Mouse (Mus musculus): Measurements from ENCODE around the gene Siah3. TPM values are rescaled to one million over a fixed set of nuclear protein-coding genes. Genes with fewer than 3 reads are reported as not detected.

Siah3 gene
- polyA plus RNA-seq (2014; fragmentation: Nextera tagmentation; extraction: Ambion mirVana), result 2.2 and 2.4 TPM in 2 replicates

DNA sequence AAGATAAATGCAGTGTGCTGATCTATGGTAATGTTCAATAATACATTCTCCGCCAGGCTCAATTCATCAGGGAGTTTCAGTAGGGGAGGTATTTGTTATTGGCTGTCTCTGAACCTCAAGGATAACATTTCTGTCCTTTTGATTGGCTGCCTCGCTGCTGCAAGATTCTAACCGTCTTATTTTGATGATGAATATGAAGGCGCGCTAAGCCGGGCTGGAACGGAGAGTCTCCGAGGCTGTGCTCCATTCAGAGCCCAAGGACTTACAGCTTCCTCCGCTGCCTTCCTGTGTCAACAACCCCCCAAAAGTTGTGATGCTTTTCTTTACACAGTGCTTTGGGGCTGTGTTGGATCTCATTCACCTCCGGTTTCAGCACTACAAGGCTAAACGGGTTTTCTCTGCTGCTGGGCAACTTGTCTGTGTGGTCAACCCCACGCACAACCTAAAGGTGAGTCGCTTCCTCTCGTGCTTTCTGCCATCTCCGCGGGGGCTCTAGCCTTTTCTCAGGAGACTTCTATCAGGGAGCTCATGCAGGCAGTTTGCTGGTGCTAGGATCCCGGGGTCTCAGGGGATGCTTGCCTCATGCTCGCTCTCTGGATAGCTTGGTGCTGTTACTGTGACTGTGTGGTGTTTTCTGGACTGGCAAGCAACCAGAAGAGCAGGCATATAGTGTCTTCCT is at the start of gene Siah3:
TSS of gene Siah3 (plus strand) at position 240 of the 679 bp plus-strand sequence.
- Histone ChIP-seq H3K36me3 (ENCODE audit: control insufficient read depth, insufficient read depth, low read length) (no peaks in the 10 kb centered on the region), H3K4me2 (replicated peaks; ENCODE audit: low read depth, low read length) (peak within 1 kb of the TSS; percentile 67), H3K9me3 (ENCODE audit: control insufficient read depth, low read length) (no peaks in the 10 kb centered on the region), H3K27ac (ENCODE audit: low read depth, low read length) (no peak within 1 kb of the TSS; the same call in 1 of the 2 replicates), H3K4me3 (ENCODE audit: low read depth, low read length) (peak within 1 kb of the TSS; percentile 21), H3K27me3 (ENCODE audit: control insufficient read depth, insufficient read depth, low read length) (no peaks in the 10 kb centered on the region), H3K9ac (ENCODE audit: low read depth, low read length) (peak within 1 kb of the TSS; percentile 40), H3K4me1 (replicated peaks; ENCODE audit: control insufficient read depth, insufficient read depth, low read length) (no peaks in the 10 kb centered on the region; the same call in 1 of the 2 replicates)
- 15% methylated on average over 18 of the region's 18 CpGs for WGBS
- ATAC-seq (ENCODE audit: low FRiP score) (peak; percentile 55), DNase-seq (ENCODE audit: low spot score) (peak; percentile 54)

DNA sequence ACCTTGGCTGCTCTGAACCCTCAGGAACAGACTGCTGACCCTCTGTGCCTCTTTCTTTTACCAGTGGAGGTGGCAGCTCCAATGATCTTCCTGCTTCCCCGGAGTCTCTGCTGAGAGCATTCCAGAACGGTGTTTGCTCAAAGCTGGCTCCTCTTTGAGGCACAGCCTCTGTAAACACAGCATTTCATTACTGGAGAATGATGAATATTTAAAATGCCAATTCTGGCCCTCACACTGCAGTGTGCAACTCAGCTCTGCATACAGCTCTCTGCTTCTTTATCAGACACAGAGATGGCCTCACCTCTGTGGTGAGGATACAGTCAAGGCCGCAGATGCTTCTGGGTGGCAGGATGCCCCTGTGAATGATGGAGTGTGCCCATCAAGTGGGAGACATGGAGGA is 46.0 kb upstream of the Siah3 start:
- Histone ChIP-seq H3K9me3 (ENCODE audit: control insufficient read depth, low read length) (no peaks in the 10 kb centered on the region), H3K27me3 (ENCODE audit: control insufficient read depth, insufficient read depth, low read length) (no peaks in the 10 kb centered on the region), H3K27ac (ENCODE audit: low read depth, low read length) (no peak overlapping the region), H3K9ac (ENCODE audit: low read depth, low read length) (no peak overlapping the region), H3K4me3 (ENCODE audit: low read depth, low read length) (no peak overlapping the region), H3K4me1 (replicated peaks; ENCODE audit: control insufficient read depth, insufficient read depth, low read length) (no peaks in the 10 kb centered on the region), H3K36me3 (ENCODE audit: control insufficient read depth, insufficient read depth, low read length) (no peaks in the 10 kb centered on the region), H3K4me2 (replicated peaks; ENCODE audit: low read depth, low read length) (no peak overlapping the region)
- WGBS, result 81% methylated on average over 3 of the region's 3 CpGs
- DNase-seq (ENCODE audit: low spot score), result no peak
- ATAC-seq (ENCODE audit: low FRiP score), result no peak

DNA sequence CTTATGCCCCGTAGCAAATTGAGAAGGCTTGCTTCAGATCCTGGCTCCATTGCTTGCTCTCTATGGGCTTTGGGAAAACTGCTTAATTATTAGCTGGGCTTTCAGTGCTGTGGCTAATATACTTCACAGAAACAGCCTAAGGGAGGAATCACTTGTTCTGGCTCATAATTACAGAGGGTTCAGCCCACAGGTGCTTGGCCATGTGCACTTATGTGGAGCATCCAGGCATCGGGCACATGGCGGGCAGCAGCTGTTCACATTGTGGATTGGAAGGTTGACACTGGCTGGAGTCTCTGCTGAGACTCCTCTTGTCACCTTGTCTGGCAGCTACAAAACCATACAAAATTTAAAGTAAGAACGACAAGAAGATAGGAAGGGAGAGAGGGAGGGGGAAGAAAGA is 45.4 kb upstream of the Siah3 start:
- H3K27me3 ChIP-seq (ENCODE audit: control insufficient read depth, insufficient read depth, low read length), result no peaks in the 10 kb centered on the region
- ATAC-seq (ENCODE audit: low FRiP score), result no peak
- no peak overlapping the region for H3K9ac ChIP-seq (ENCODE audit: low read depth, low read length)
- no peak for DNase-seq (ENCODE audit: low spot score)
- no peaks in the 10 kb centered on the region for H3K4me1 ChIP-seq (replicated peaks; ENCODE audit: control insufficient read depth, insufficient read depth, low read length)
- no peak overlapping the region for H3K27ac ChIP-seq (ENCODE audit: low read depth, low read length)
- H3K9me3 ChIP-seq (ENCODE audit: control insufficient read depth, low read length), result no peaks in the 10 kb centered on the region
- no peak overlapping the region for H3K4me2 ChIP-seq (replicated peaks; ENCODE audit: low read depth, low read length)
- H3K36me3 ChIP-seq (ENCODE audit: control insufficient read depth, insufficient read depth, low read length), result no peaks in the 10 kb centered on the region
- WGBS, result 89% methylated on average over 4 of the region's 4 CpGs
- H3K4me3 ChIP-seq (ENCODE audit: low read depth, low read length), result no peak overlapping the region

DNA sequence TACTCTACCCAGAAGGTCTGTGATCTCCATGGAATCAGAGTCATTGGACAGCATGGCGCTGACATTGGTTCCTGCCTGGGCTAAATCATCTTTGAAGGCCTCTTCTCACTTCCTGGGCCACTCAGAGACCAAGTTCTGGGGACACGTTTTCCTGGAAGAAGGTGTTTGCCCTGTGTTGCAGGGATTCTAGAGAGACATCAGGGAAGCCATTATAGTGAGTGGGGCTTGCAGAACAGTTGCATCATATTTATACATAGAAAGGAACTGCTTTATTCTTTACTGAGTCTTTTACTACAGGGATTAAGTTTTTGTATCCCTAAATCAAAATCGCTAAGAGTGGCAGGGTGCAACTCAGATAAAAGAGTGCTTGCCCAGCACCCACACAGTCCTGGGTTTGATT is 37.1 kb upstream of the Siah3 start:
- Histone ChIP-seq H3K36me3 (ENCODE audit: control insufficient read depth, insufficient read depth, low read length) (no peaks in the 10 kb centered on the region), H3K9me3 (ENCODE audit: control insufficient read depth, low read length) (no peaks in the 10 kb centered on the region), H3K27ac (ENCODE audit: low read depth, low read length) (no peak overlapping the region), H3K9ac (ENCODE audit: low read depth, low read length) (no peak overlapping the region), H3K4me1 (replicated peaks; ENCODE audit: control insufficient read depth, insufficient read depth, low read length) (no peaks in the 10 kb centered on the region), H3K27me3 (ENCODE audit: control insufficient read depth, insufficient read depth, low read length) (no peaks in the 10 kb centered on the region), H3K4me2 (replicated peaks; ENCODE audit: low read depth, low read length) (no peak overlapping the region), H3K4me3 (ENCODE audit: low read depth, low read length) (no peak overlapping the region)
- DNase-seq (ENCODE audit: low spot score), result no peak
- ATAC-seq (ENCODE audit: low FRiP score), result no peak
- WGBS, result 86% methylated on average over 3 of the region's 3 CpGs

DNA sequence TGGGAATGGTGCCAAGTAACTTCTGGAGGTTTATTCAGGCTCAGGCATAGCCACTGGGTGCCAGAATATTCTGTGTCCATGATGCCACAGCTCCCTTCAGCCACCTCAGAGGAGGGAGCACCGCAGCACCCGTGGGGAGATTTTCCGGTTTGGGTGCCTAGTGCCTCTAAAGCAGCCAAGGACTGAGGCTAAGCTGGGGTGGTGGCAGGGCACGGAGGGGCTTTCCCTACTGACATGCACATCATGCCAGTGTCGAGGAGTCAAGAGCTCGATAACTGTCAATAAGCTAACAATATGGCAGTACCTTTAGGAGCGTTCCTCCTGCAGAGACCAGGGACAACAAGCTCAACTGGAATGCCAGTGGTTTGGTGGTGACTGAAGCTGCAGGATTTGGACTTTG is 35.9 kb upstream of the Siah3 start:
- H3K9ac ChIP-seq (ENCODE audit: low read depth, low read length), result no peak overlapping the region
- 92% methylated on average over 7 of the region's 7 CpGs for WGBS
- H3K4me3 ChIP-seq (ENCODE audit: low read depth, low read length), result no peak overlapping the region
- H3K27me3 ChIP-seq (ENCODE audit: control insufficient read depth, insufficient read depth, low read length), result no peaks in the 10 kb centered on the region
- H3K9me3 ChIP-seq (ENCODE audit: control insufficient read depth, low read length), result no peaks in the 10 kb centered on the region
- H3K36me3 ChIP-seq (ENCODE audit: control insufficient read depth, insufficient read depth, low read length), result no peaks in the 10 kb centered on the region
- H3K27ac ChIP-seq (ENCODE audit: low read depth, low read length), result no peak overlapping the region
- ATAC-seq (ENCODE audit: low FRiP score), result no peak
- no peaks in the 10 kb centered on the region for H3K4me1 ChIP-seq (replicated peaks; ENCODE audit: control insufficient read depth, insufficient read depth, low read length)
- DNase-seq (ENCODE audit: low spot score), result no peak
- no peak overlapping the region for H3K4me2 ChIP-seq (replicated peaks; ENCODE audit: low read depth, low read length)

DNA sequence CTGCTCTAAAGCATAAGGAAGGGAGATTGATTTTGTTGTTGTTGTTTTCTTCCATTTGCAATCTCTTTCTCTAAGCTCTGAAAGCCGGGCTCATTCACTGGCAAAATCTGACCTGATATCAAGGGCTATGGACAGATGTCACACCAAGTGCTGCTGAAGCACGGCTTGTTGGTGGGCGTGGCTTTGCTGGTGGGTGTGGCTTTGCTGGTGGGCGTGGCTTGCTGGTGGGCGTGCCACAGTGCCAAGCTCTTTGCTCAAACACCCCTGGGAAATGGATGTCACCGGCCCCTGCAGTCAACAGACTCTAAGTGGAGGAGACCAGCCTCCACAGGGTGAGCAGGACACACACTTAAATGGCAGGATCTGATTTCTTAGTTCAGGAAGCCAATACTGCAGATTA is 35.0 kb upstream of the Siah3 start:
- DNase-seq (ENCODE audit: low spot score) (no peak), ATAC-seq (ENCODE audit: low FRiP score) (no peak)
- H3K36me3 ChIP-seq (ENCODE audit: control insufficient read depth, insufficient read depth, low read length), result no peaks in the 10 kb centered on the region
- no peaks in the 10 kb centered on the region for H3K27me3 ChIP-seq (ENCODE audit: control insufficient read depth, insufficient read depth, low read length)
- H3K4me2 ChIP-seq (replicated peaks; ENCODE audit: low read depth, low read length), result no peak overlapping the region
- no peak overlapping the region for H3K27ac ChIP-seq (ENCODE audit: low read depth, low read length)
- H3K9ac ChIP-seq (ENCODE audit: low read depth, low read length), result no peak overlapping the region
- H3K4me3 ChIP-seq (ENCODE audit: low read depth, low read length), result no peak overlapping the region
- H3K4me1 ChIP-seq (replicated peaks; ENCODE audit: control insufficient read depth, insufficient read depth, low read length), result no peaks in the 10 kb centered on the region
- whole genome bisulfite sequencing, result 59% methylated on average over 6 of the region's 6 CpGs
- no peaks in the 10 kb centered on the region for H3K9me3 ChIP-seq (ENCODE audit: control insufficient read depth, low read length)

DNA sequence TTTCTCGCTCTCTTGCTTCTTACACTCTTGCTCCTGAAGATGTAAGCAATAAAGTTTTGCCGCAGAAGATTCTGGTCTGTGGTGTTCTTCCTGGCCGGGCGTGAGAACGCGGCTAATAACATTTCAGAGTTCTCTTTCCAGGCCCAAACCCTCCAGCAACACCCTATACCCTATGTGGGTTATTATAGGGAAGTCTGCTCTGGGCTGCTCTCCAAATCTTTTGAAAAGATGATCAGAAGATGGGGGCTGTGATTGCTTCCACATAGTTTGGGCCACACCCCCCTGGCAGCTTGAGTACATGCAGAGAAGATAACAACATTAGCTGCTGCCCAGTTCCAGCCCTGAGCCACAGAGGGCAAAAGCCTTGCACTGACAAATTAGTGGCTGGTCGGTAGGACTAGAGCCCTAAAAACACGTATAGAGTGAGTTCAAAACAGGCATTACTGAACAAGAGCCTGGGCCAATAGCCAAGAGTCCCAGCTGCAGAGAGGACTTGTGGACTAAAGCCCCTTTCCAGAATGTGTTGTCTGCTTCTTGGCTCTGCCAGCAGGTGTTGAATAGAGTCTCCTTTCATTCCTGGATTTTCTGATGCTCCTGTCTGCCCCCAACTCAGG is 24.5 kb upstream of the Siah3 start:
- DNase-seq (ENCODE audit: low spot score) (no peak), ATAC-seq (ENCODE audit: low FRiP score) (no peak)
- Histone ChIP-seq H3K9me3 (ENCODE audit: control insufficient read depth, low read length) (no peaks in the 10 kb centered on the region), H3K36me3 (ENCODE audit: control insufficient read depth, insufficient read depth, low read length) (no peaks in the 10 kb centered on the region), H3K4me3 (ENCODE audit: low read depth, low read length) (no peak overlapping the region), H3K4me1 (replicated peaks; ENCODE audit: control insufficient read depth, insufficient read depth, low read length) (no peaks in the 10 kb centered on the region), H3K4me2 (replicated peaks; ENCODE audit: low read depth, low read length) (no peak overlapping the region), H3K27ac (ENCODE audit: low read depth, low read length) (no peak overlapping the region), H3K9ac (ENCODE audit: low read depth, low read length) (no peak overlapping the region), H3K27me3 (ENCODE audit: control insufficient read depth, insufficient read depth, low read length) (no peaks in the 10 kb centered on the region)
- WGBS, result 90% methylated on average over 7 of the region's 8 CpGs

DNA sequence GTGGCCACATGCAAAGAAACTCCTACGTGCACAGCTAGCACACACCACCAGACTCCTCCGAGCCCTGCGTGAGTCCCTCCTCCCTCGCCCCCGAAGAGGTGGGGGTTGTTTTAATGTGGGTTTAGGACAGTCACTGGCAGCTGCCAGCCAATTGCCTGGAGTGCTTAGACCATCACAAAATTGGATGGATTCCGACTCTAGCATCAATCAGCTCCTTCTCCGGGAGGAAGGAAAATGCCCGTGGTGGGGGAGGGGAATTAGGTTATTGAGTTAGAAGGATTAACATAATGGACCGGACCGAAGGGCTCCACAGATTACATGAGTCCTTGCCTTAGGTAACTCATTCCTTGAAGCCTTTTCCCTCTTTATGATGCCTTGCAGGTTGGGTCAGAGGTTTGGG is 22.9 kb upstream of the Siah3 start:
- 79% methylated on average over 10 of the region's 10 CpGs for WGBS
- H3K27ac ChIP-seq (ENCODE audit: low read depth, low read length), result no peak overlapping the region
- ATAC-seq (ENCODE audit: low FRiP score), result no peak
- no peaks in the 10 kb centered on the region for H3K27me3 ChIP-seq (ENCODE audit: control insufficient read depth, insufficient read depth, low read length)
- H3K9ac ChIP-seq (ENCODE audit: low read depth, low read length), result no peak overlapping the region
- no peaks in the 10 kb centered on the region for H3K36me3 ChIP-seq (ENCODE audit: control insufficient read depth, insufficient read depth, low read length)
- no peaks in the 10 kb centered on the region for H3K9me3 ChIP-seq (ENCODE audit: control insufficient read depth, low read length)
- no peak overlapping the region for H3K4me3 ChIP-seq (ENCODE audit: low read depth, low read length)
- no peak overlapping the region for H3K4me2 ChIP-seq (replicated peaks; ENCODE audit: low read depth, low read length)
- H3K4me1 ChIP-seq (replicated peaks; ENCODE audit: control insufficient read depth, insufficient read depth, low read length), result no peaks in the 10 kb centered on the region
- no peak for DNase-seq (ENCODE audit: low spot score)

DNA sequence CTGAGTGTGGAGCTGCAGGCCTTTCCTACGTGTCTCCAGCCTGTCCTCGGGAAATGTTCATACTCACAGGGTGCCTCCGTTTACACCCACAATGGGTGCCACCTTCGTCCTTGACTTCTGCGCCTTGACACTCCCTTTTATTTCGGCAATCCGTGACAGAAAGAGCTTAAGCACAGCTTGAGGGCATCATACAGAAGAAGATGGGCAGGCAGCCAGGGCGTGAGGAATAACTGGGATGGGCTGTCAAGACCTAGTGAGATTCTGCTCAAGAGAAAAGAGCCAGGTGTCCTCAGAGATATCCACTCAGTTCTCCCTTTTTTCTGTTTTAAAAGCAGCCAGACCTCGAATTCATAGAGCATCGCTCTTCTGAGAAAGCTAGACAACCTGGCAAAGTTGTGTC is 21.2 kb upstream of the Siah3 start:
- H3K36me3 ChIP-seq (ENCODE audit: control insufficient read depth, insufficient read depth, low read length), result no peaks in the 10 kb centered on the region
- ATAC-seq (ENCODE audit: low FRiP score) (no peak), DNase-seq (ENCODE audit: low spot score) (no peak)
- no peak overlapping the region for H3K4me2 ChIP-seq (replicated peaks; ENCODE audit: low read depth, low read length)
- H3K9ac ChIP-seq (ENCODE audit: low read depth, low read length), result no peak overlapping the region
- H3K9me3 ChIP-seq (ENCODE audit: control insufficient read depth, low read length), result no peaks in the 10 kb centered on the region
- no peaks in the 10 kb centered on the region for H3K4me1 ChIP-seq (replicated peaks; ENCODE audit: control insufficient read depth, insufficient read depth, low read length)
- H3K4me3 ChIP-seq (ENCODE audit: low read depth, low read length), result no peak overlapping the region
- H3K27ac ChIP-seq (ENCODE audit: low read depth, low read length), result no peak overlapping the region
- 87% methylated on average over 10 of the region's 10 CpGs for WGBS
- no peaks in the 10 kb centered on the region for H3K27me3 ChIP-seq (ENCODE audit: control insufficient read depth, insufficient read depth, low read length)
